Mouse (Mus musculus): ENCODE data around the gene Pim3. TPM values are rescaled to one million over a fixed set of nuclear protein-coding genes. Genes with fewer than 3 reads are reported as not detected.
A peak's percentile ranks its signal among the peaks of the same experiment; 100 is the strongest.

Pim3 gene
- polyA plus RNA-seq, 1 experiment, result 68.3 TPM

DNA sequence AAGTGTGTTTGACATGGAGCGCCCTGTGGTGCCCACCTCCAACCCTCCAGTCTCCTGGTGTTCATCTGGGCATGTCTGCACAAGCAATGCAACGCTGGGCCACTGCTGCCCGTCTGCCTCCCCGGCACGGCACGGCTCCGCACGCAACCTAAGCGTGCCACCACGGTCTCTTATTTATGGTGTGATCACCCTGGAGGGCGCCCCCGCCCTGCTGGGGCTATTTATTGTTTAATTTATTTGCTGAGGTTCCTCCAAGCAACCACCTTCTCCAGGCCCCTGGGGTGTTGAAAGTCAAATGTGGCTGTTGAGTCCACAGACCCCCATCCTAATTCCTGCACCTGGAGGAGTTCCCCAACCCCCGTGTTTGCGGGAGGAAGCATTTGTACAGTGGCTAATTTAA is 3.1 kb downstream of the Pim3 start:
- peaks cover 47% of the 10 kb centered on the region for H3K79me2 ChIP-seq (ENCODE audit: control insufficient read depth, insufficient read depth)
- H3ac ChIP-seq (ENCODE audit: control insufficient read depth, insufficient read length, low read depth), result no peak overlapping the region
- peaks cover 29% of the 10 kb centered on the region for H3K79me3 ChIP-seq (ENCODE audit: low read depth)
- H3K27me3 ChIP-seq (ENCODE audit: control insufficient read depth, insufficient read depth, insufficient read length), result no peaks in the 10 kb centered on the region
- peaks cover 35% of the 10 kb centered on the region for H3K36me3 ChIP-seq (ENCODE audit: control insufficient read depth, insufficient read depth)
- no peak for TF ChIP-seq MYOG (IDR thresholded peaks at IDR 0.05; ENCODE audit: control insufficient read depth, extremely low read depth, insufficient read length)
- no peak for TF ChIP-seq CTCF (IDR thresholded peaks at IDR 0.05; ENCODE audit: control insufficient read depth, insufficient read depth, insufficient read length)
- TF ChIP-seq FOSL1 (IDR thresholded peaks at IDR 0.05; ENCODE audit: insufficient read depth, low read length, poor library complexity, severe bottlenecking), result no peak
- peak overlapping the region; percentile 95 for H3K4me3 ChIP-seq (ENCODE audit: insufficient read depth, poor library complexity, severe bottlenecking)

DNA sequence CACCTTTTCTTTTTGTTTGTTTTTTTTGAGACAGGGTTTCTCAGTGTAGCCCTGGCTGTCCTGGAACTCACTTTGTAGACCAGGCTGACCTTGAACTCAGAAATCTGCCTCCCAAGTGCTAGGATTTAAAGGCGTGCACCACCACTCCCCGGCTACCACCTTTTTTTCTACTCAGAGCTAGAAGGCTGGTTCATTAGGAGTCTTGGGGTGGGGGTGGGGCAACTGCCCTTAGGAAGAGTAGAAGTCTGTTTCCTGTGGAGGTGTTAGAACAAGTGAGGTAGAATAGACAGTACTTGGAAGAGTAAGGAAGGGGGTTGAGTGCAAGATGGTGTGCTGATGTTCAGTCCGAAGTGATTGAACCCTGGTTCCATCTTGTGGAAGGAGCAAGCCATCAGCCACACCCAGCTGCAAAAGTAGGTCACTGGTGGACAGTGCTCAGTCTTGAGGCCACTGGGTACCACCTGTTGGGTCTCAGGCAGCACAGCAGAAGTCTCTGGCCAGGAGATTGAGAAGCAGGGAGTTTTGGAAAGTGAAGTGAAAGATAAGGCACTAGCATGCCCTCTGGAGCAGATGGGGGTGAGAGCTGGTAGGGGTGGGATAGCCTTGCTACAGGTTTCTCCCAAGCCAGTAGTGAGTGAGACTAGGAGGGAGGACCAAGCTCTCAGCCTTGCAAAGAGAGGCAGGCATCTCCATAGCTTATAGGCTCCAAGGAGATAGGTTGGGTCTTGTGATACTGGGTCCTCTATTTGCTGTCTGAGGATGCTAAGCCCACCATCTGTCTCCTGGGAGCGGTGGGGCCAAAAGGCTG is 4.1 kb downstream of the Pim3 start:
- TF ChIP-seq MYOD1 (IDR thresholded peaks at IDR 0.05; ENCODE audit: control insufficient read depth, insufficient read length, low read depth) (no peak), FOSL1 (IDR thresholded peaks at IDR 0.05; ENCODE audit: insufficient read depth, low read length, poor library complexity, severe bottlenecking) (no peak)
- Histone ChIP-seq H3K79me2 (ENCODE audit: control insufficient read depth, insufficient read depth) (peaks cover 47% of the 10 kb centered on the region), H3K36me3 (ENCODE audit: control insufficient read depth, insufficient read depth) (peaks cover 35% of the 10 kb centered on the region), H3K79me3 (ENCODE audit: low read depth) (peaks cover 29% of the 10 kb centered on the region), H3ac (ENCODE audit: control insufficient read depth, insufficient read length, low read depth) (no peak overlapping the region), H3K27me3 (ENCODE audit: control insufficient read depth, insufficient read depth, insufficient read length) (no peaks in the 10 kb centered on the region), H3K4me3 (ENCODE audit: insufficient read depth, poor library complexity, severe bottlenecking) (no peak overlapping the region)

DNA sequence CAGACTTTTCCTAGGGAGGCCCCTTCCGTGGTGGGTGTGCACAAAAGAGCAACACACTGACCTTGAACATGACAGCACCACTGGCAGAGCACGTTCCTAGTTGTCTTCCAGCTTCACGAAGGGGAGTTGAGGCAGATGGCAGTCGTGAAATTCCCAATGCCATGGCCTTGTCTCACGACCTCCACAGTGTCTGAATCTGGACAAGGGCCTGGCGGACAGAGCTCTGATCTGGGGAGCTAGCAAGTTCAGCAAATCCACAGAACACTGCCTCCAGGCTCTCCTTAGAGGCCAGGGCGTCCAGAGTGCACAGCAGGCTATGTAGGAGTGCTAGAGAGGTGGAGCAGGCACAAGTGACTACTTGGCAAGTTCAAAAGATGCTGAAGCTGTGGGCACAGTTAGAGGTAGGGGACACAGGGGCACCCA is 5.0 kb downstream of the Pim3 start:
- peaks cover 35% of the 10 kb centered on the region for H3K36me3 ChIP-seq (ENCODE audit: control insufficient read depth, insufficient read depth)
- H3K27me3 ChIP-seq (ENCODE audit: control insufficient read depth, insufficient read depth, insufficient read length), result no peaks in the 10 kb centered on the region
- H3K79me2 ChIP-seq (ENCODE audit: control insufficient read depth, insufficient read depth), result peaks cover 47% of the 10 kb centered on the region
- no peak overlapping the region for H3K4me3 ChIP-seq (ENCODE audit: insufficient read depth, poor library complexity, severe bottlenecking)
- H3ac ChIP-seq (ENCODE audit: control insufficient read depth, insufficient read length, low read depth), result no peak overlapping the region
- TF ChIP-seq USF1 (IDR thresholded peaks at IDR 0.05; ENCODE audit: low read depth) (no peak), MAX (IDR thresholded peaks at IDR 0.05) (no peak), CEBPB (IDR thresholded peaks at IDR 0.05; ENCODE audit: low read depth) (no peak), CTCF (IDR thresholded peaks at IDR 0.05; ENCODE audit: control insufficient read depth, insufficient read depth, insufficient read length) (no peak), MYOD1 (IDR thresholded peaks at IDR 0.05; ENCODE audit: control insufficient read depth, insufficient read length, low read depth) (no peak), MYOG (IDR thresholded peaks at IDR 0.05; ENCODE audit: control insufficient read depth, extremely low read depth, insufficient read length) (no peak), FOSL1 (IDR thresholded peaks at IDR 0.05; ENCODE audit: insufficient read depth, low read length, poor library complexity, severe bottlenecking) (no peak)
- peaks cover 29% of the 10 kb centered on the region for H3K79me3 ChIP-seq (ENCODE audit: low read depth)

GRCm38 (mm10) chr15:88867368-88868023 is 5.5 kb downstream of the Pim3 start:
- no peak overlapping the region for H3K4me3 ChIP-seq (ENCODE audit: insufficient read depth, poor library complexity, severe bottlenecking)
- no peak for TF ChIP-seq MYOD1 (IDR thresholded peaks at IDR 0.05; ENCODE audit: control insufficient read depth, insufficient read length, low read depth)
- no peak for TF ChIP-seq CEBPB (IDR thresholded peaks at IDR 0.05; ENCODE audit: low read depth)
- TF ChIP-seq USF1 (IDR thresholded peaks at IDR 0.05; ENCODE audit: low read depth), result no peak
- TF ChIP-seq MAX (IDR thresholded peaks at IDR 0.05), result no peak
- H3K79me3 ChIP-seq (ENCODE audit: low read depth), result peaks cover 29% of the 10 kb centered on the region
- no peak overlapping the region for H3ac ChIP-seq (ENCODE audit: control insufficient read depth, insufficient read length, low read depth)
- peaks cover 35% of the 10 kb centered on the region for H3K36me3 ChIP-seq (ENCODE audit: control insufficient read depth, insufficient read depth)
- no peaks in the 10 kb centered on the region for H3K27me3 ChIP-seq (ENCODE audit: control insufficient read depth, insufficient read depth, insufficient read length)
- H3K79me2 ChIP-seq (ENCODE audit: control insufficient read depth, insufficient read depth), result peaks cover 44% of the 10 kb centered on the region

DNA sequence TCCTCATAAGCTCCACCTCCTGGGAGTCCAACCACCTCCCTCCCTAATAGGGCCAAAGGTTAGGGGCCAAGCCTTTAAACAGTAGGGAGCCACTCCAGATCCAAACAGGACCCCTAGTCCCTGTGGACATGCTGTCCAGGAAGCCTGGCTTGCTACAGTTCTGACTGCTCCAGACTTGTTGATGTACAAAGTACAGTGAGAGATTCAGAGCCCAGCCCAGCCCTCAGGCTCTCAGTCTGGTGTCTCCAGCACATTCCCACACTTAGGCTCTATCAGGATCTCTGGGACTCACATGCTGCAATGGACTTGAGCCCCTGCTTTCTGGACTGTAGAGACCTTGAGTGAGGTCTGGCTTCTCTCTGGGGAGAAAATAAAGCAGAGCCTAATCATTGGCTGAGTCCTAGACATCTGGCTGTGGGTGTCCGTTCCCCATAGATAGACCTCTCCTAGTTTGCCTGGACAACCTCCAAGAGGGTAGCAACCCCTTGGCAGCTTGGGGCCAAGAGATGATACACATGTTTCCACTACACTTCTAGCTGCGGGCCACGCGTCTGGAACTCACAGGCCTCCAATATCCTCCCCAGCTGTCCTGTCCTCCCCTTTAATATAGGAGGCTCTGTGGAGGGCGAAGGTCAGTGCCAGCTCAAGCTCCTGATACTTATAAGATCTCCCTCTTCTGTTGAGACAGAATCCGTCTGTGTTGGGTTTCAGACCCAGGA is 6.2 kb downstream of the Pim3 start:
- H3ac ChIP-seq (ENCODE audit: control insufficient read depth, insufficient read length, low read depth), result no peak overlapping the region
- TF ChIP-seq USF1 (IDR thresholded peaks at IDR 0.05; ENCODE audit: low read depth) (no peak), MYOD1 (IDR thresholded peaks at IDR 0.05; ENCODE audit: control insufficient read depth, insufficient read length, low read depth) (no peak), FOSL1 (IDR thresholded peaks at IDR 0.05; ENCODE audit: insufficient read depth, low read length, poor library complexity, severe bottlenecking) (no peak)
- H3K27me3 ChIP-seq (ENCODE audit: control insufficient read depth, insufficient read depth, insufficient read length), result no peaks in the 10 kb centered on the region
- peaks cover 33% of the 10 kb centered on the region for H3K36me3 ChIP-seq (ENCODE audit: control insufficient read depth, insufficient read depth)
- H3K4me3 ChIP-seq (ENCODE audit: insufficient read depth, poor library complexity, severe bottlenecking), result no peak overlapping the region
- peaks cover 24% of the 10 kb centered on the region for H3K79me3 ChIP-seq (ENCODE audit: low read depth)
- peaks cover 38% of the 10 kb centered on the region for H3K79me2 ChIP-seq (ENCODE audit: control insufficient read depth, insufficient read depth)

Data from C2C12 (cell line).